ENCODE assay signal across 9 mouse cellular contexts in the genomic region with DNA sequence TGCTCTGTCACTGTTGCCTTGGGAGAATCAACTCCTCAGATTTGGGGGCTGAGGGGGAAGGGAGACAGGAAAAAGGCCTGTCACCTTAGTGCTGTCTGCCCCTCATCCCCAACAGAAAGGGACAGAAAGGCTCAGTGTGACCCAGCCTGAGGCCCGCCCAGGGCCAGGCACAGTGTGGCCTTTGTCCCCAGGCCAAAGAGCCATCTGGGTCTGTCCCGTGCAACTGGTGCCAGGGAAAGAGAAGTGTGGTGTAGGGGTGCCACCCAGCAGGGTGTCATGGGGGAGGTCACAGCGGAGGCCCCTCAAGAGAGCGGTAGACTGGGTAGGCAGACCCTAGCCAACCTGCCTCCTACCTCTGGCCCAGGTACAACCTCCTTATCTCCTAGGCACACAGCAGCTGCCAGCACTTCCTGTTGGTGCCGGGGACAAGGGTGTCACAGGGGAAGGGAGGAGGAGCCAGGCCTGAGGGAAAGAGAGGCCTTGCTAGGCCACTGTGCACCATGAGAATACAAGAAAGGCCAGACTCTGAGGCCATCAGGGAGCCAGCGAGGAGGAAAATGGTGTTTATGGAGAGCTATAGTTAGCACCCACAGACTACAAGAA. TPM values are rescaled to one million over a fixed set of nuclear protein-coding genes. Genes with fewer than 3 reads are reported as not detected.
A peak's percentile ranks its signal among the peaks of the same experiment; 100 is the strongest.
DNase-seq lines count a peak whose midpoint lies in the region; ATAC-seq lines count a peak whose summit lies in the region.
"Had no signal": no experiment of that assay in that cellular context is flagged by ENCODE, and none has a peak within 500 bp of the region (broad histone marks: within the 10 kb centered on the region; RNA-seq: fewer than 3 reads in every experiment).

No protein-coding gene starts in this region.

- no peak overlapping the region for H3K4me2 ChIP-seq in kidney, embryonic 15.5 days
- H3K4me2 ChIP-seq in neural tube, embryonic 15.5 days = no peak overlapping the region
- H3K4me2 ChIP-seq: forebrain, embryonic 15.5 days had no signal

- 57% methylated on average over 6 of the region's 6 CpGs for WGBS in kidney, embryonic 15.5 days
- 44% methylated on average over 6 of the region's 6 CpGs for WGBS in macrophage (ENCODE audit: missing documents)
- WGBS in neural tube, embryonic 15.5 days = 72% methylated on average over 6 of the region's 6 CpGs

- H3K4me3 ChIP-seq in kidney, embryonic 15.5 days (replicated peaks) = no peak overlapping the region
- no peak overlapping the region for H3K4me3 ChIP-seq in macrophage (ENCODE audit: inconsistent target)
- no peak overlapping the region for H3K4me3 ChIP-seq in neural tube, embryonic 15.5 days (replicated peaks)
- H3K4me3 ChIP-seq: forebrain, embryonic 15.5 days had no signal

- 0 out of 2 replicates have a peak, but pooled peaks cover under 1% of the 10 kb centered on the region for H3K36me3 ChIP-seq in kidney, embryonic 15.5 days
- peaks cover 46% of the 10 kb centered on the region; the same call in 1 of the 2 replicates for H3K36me3 ChIP-seq in macrophage (ENCODE audit: inconsistent target)
- no peaks in the 10 kb centered on the region for H3K36me3 ChIP-seq in neural tube, embryonic 15.5 days
- H3K36me3 ChIP-seq: forebrain, embryonic 15.5 days had no signal

- H3K27me3 ChIP-seq in kidney, embryonic 15.5 days = no peaks in the 10 kb centered on the region
- no peaks in the 10 kb centered on the region for H3K27me3 ChIP-seq in neural tube, embryonic 15.5 days (replicated peaks)
- H3K27me3 ChIP-seq: forebrain, embryonic 15.5 days had no signal

- H3K79me2 ChIP-seq in macrophage (ENCODE audit: inconsistent target) = peaks cover 91% of the 10 kb centered on the region

- DNase-seq in adrenal gland, postnatal 14 days = peak; percentile 43
- DNase-seq in adrenal gland, adult 8-10 months = no peak
- DNase-seq in lung, adult 18-20 months = peak; percentile 52 to 63
- no peak for DNase-seq in lung, postnatal 25 days (ENCODE audit: low spot score)
- no peak for DNase-seq in adrenal gland, postnatal 25 days

- ATAC-seq in kidney, embryonic 15.5 days (replicated peaks; ENCODE audit: low FRiP score) = 0 out of 2 replicates have a peak, but pooled peaks have one; percentile 10
- ATAC-seq in neural tube, embryonic 15.5 days (ENCODE audit: low FRiP score) = no peak
- ATAC-seq: forebrain, embryonic 15.5 days had no signal

- peak overlapping the region; percentile 71 for H3K27ac ChIP-seq in kidney, embryonic 15.5 days
- H3K27ac ChIP-seq in macrophage = 0 out of 2 replicates have a peak overlapping the region, but pooled peaks have one; percentile 2
- no peak overlapping the region for H3K27ac ChIP-seq in neural tube, embryonic 15.5 days (replicated peaks)
- H3K27ac ChIP-seq: forebrain, embryonic 15.5 days had no signal

- no peaks in the 10 kb centered on the region for H3K9me3 ChIP-seq in kidney, embryonic 15.5 days (replicated peaks)
- H3K9me3 ChIP-seq in neural tube, embryonic 15.5 days (replicated peaks) = no peaks in the 10 kb centered on the region
- H3K9me3 ChIP-seq: forebrain, embryonic 15.5 days had no signal

- no peak overlapping the region for H3K9ac ChIP-seq in kidney, embryonic 15.5 days
- no peak overlapping the region for H3K9ac ChIP-seq in neural tube, embryonic 15.5 days (replicated peaks)
- H3K9ac ChIP-seq: forebrain, embryonic 15.5 days had no signal

- peaks cover 49% of the 10 kb centered on the region for H3K4me1 ChIP-seq in kidney, embryonic 15.5 days
- peaks cover 11% of the 10 kb centered on the region for H3K4me1 ChIP-seq in neural tube, embryonic 15.5 days

RNA-seq across cellular contexts. Expression of gene Cdk18, which starts 13.6 kb away (rescaled TPM):
- 16.7 and 17.9 TPM in 2 replicates for total RNA-seq in adrenal gland, postnatal 14 days (2021)
- 10 to 100 TPM; 18.0 to 43.3 (median 25.4) TPM for total RNA-seq in adrenal gland, adult 8-10 months (2022)
- 7.6 and 8.1 TPM in 2 replicates for polyA plus RNA-seq in kidney, embryonic 15.5 days (2015; fragmentation: Nextera tagmentation; extraction: Ambion mirVana)
- total RNA-seq in macrophage (2018; cell fraction: chromatin; rRNA removed) = 100 to 1,000 TPM in 18 of 26 experiments, 10 to 100 TPM in 8; 36.4 to 443 (median 163) TPM
- 100 to 1,000 TPM in 8 of 26 experiments, 10 to 100 TPM in 18; 32.8 to 118 (median 70.3) TPM for total RNA-seq in macrophage (2018; cell fraction: cytosol; rRNA removed)
- total RNA-seq in macrophage (2018; cell fraction: nucleus; rRNA removed) = 100 to 1,000 TPM in 12 of 26 experiments, 10 to 100 TPM in 14; 32.7 to 253 (median 92.9) TPM
- 71.8 to 165 TPM (median 102 TPM) in 3 replicates for polyA plus RNA-seq in macrophage (2018)
- total RNA-seq in adrenal gland, postnatal 25 days (2021) = 16.5 and 18.0 TPM in 2 replicates
- 0.68 and 1.6 TPM in 2 replicates for polyA plus RNA-seq in neural tube, embryonic 15.5 days (2015; fragmentation: Nextera tagmentation; extraction: Ambion mirVana)

RNA-seq across cellular contexts. Expression of gene Mfsd4a, which starts 58.0 kb away (rescaled TPM):
- 7.3 and 7.9 TPM in 2 replicates for total RNA-seq in adrenal gland, postnatal 14 days (2021)
- 10 to 100 TPM; 29.5 to 40.9 (median 32.2) TPM for total RNA-seq in adrenal gland, adult 8-10 months (2022)
- 15.6 and 15.8 TPM in 2 replicates for polyA plus RNA-seq in kidney, embryonic 15.5 days (2015; fragmentation: Nextera tagmentation; extraction: Ambion mirVana)
- under 1 TPM in 1 of 26 experiments, not detected in 25; 0.28 TPM for total RNA-seq in macrophage (2018; cell fraction: chromatin; rRNA removed)
- under 1 TPM in 11 of 26 experiments, not detected in 15; 0.03 to 0.15 (median 0.07) TPM for total RNA-seq in macrophage (2018; cell fraction: cytosol; rRNA removed)
- under 1 TPM in 2 of 26 experiments, not detected in 24; 0.18 to 0.20 TPM for total RNA-seq in macrophage (2018; cell fraction: nucleus; rRNA removed)
- 0.13 TPM in 1 of 3 replicates, not detected in the others for polyA plus RNA-seq in macrophage (2018)
- total RNA-seq in adrenal gland, postnatal 25 days (2021) = 29.5 and 29.9 TPM in 2 replicates
- polyA plus RNA-seq in neural tube, embryonic 15.5 days (2015; fragmentation: Nextera tagmentation; extraction: Ambion mirVana) = 7.8 TPM in 2 replicates

Comparison
In these comparisons a context has a peak if more than half of its experiments do, and no peak if none do; other contexts are left out.
1. DNase-seq: peak in adrenal gland, postnatal 14 days (single experiment) and lung, adult 18-20 months (2 of 2); none in adrenal gland, adult 8-10 months (single experiment), lung, postnatal 25 days (single experiment) and adrenal gland, postnatal 25 days (single experiment).